Mouse (Mus musculus): ENCODE measurements around the gene Mrpl53. TPM values are rescaled to one million over a fixed set of nuclear protein-coding genes. Genes with fewer than 3 reads are reported as not detected.
A peak's percentile ranks its signal among the peaks of the same experiment; 100 is the strongest.

The Mrpl53 gene
- polyA plus RNA-seq, 1 experiment from 2014 or later: 90.2 TPM

DNA sequence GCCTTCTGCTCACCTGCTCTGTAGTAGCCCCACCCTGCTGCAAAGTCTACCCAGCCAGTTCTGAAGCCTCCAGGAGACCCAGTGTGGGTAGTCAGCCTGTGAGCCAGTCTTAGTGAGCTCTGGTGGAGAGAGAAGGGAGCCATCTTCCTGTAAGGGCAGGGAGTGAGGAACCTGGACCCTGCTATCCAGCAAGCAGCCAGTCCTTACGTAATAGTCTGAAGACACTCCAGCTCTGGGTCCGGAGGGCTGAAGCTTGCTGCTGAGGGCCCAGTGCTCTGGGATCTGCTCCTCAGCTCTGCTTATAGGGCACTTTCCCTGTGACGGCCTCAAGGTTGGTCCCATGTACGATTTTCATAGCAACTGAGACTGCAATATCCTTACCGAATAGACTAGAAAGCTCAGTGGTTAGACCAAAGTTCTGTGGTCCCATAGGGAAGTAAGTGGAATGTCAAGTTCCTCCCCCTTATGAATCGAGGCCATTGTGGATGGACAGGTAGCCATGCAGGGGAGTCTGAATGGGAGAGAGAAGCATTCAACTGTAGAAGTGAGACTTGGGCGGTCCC lies 26.2 kb downstream of the Mrpl53 start, which contains the start of gene Rtkn:
Rtkn (plus strand) TSS at position 513 of the 563 bp plus-strand sequence.
- Histone ChIP-seq H3K9ac (replicated peaks) (peak within 1 kb of the TSS; percentile 75), H3K4me1 (ENCODE audit: insufficient read depth) (peaks cover 44% of the 10 kb centered on the region), H3K27me3 (ENCODE audit: insufficient read depth, low read length) (no peaks in the 10 kb centered on the region), H3K27ac (ENCODE audit: low read depth) (peak within 1 kb of the TSS; percentile 86; the same call in 1 of the 2 replicates), H3K4me3 (ENCODE audit: low read depth, low read length) (peak within 1 kb of the TSS; percentile 56), H3K4me2 (ENCODE audit: low read depth, low read length) (peak within 1 kb of the TSS; percentile 87), H3K9me3 (ENCODE audit: low read length) (no peaks in the 10 kb centered on the region), H3K36me3 (replicated peaks; ENCODE audit: insufficient read depth, low read length) (no peaks in the 10 kb centered on the region)
- DNase-seq: peak; percentile 14
- no peak for TF ChIP-seq EP300 (IDR thresholded peaks at IDR 0.05; ENCODE audit: low read depth)
- no peak for TF ChIP-seq CTCF (IDR thresholded peaks at IDR 0.05; ENCODE audit: low read depth)
- no peak for ATAC-seq
- WGBS (ENCODE audit: insufficient replicate concordance): 57% methylated on average over 7 of the region's 7 CpGs

DNA sequence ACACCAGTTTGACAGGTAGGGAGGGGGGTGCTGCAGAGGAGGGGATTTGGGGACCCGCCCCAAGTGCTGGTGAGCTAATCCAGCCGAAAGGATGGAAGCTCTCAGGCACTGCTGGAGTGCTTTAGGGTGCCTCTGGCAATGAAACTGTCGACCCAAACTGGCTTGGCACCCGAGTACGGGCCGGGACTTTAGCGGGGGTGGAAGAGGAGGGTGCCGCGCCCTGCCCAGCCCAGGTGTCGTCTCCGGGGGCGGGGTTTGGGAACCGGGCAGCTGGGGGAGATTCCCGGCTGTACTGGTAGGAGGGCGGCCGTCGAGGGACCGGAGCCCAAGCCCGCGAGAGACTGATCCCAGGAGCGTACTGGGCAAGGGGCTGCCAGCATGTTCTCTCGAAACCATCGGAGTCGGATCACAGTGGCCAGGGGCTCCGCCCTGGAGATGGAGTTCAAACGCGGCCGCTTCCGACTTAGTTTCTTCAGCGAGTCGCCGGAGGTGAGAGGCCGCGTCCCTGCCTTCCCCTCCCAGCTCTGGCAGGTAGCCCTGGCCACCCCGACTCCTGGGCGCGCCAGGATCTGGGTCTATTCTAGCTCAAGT lies 26.8 kb downstream of the Mrpl53 start:
- peak overlapping the region; percentile 87 for H3K4me2 ChIP-seq (ENCODE audit: low read depth, low read length)
- peak overlapping the region; percentile 86; the same call in 1 of the 2 replicates for H3K27ac ChIP-seq (ENCODE audit: low read depth)
- WGBS (ENCODE audit: insufficient replicate concordance): 19% methylated on average over 34 of the region's 37 CpGs
- TF ChIP-seq CTCF (IDR thresholded peaks at IDR 0.05; ENCODE audit: low read depth) (no peak), EP300 (IDR thresholded peaks at IDR 0.05; ENCODE audit: low read depth) (no peak)
- peak overlapping the region; percentile 56 for H3K4me3 ChIP-seq (ENCODE audit: low read depth, low read length)
- H3K9me3 ChIP-seq (ENCODE audit: low read length): no peaks in the 10 kb centered on the region
- H3K36me3 ChIP-seq (replicated peaks; ENCODE audit: insufficient read depth, low read length): no peaks in the 10 kb centered on the region
- H3K9ac ChIP-seq (replicated peaks): peak overlapping the region; percentile 75
- no peaks in the 10 kb centered on the region for H3K27me3 ChIP-seq (ENCODE audit: insufficient read depth, low read length)
- DNase-seq (peak; percentile 52), ATAC-seq (no peak)
- H3K4me1 ChIP-seq (ENCODE audit: insufficient read depth): peaks cover 42% of the 10 kb centered on the region

- H3K36me3 ChIP-seq (replicated peaks; ENCODE audit: insufficient read depth, low read length): no peaks in the 10 kb centered on the region
- H3K4me1 ChIP-seq (ENCODE audit: insufficient read depth): peaks cover 40% of the 10 kb centered on the region
- peak overlapping the region; percentile 56 for H3K4me3 ChIP-seq (ENCODE audit: low read depth, low read length)
- ATAC-seq (no peak), DNase-seq (no peak)
- peak overlapping the region; percentile 86 for H3K27ac ChIP-seq (ENCODE audit: low read depth)
- no peak for TF ChIP-seq CTCF (IDR thresholded peaks at IDR 0.05; ENCODE audit: low read depth)
- TF ChIP-seq EP300 (IDR thresholded peaks at IDR 0.05; ENCODE audit: low read depth): no peak
- WGBS (ENCODE audit: insufficient replicate concordance): 29% methylated on average over 5 of the region's 5 CpGs
- no peaks in the 10 kb centered on the region for H3K9me3 ChIP-seq (ENCODE audit: low read length)
- peak overlapping the region; percentile 75 for H3K9ac ChIP-seq (replicated peaks)
- peak overlapping the region; percentile 87 for H3K4me2 ChIP-seq (ENCODE audit: low read depth, low read length)
- H3K27me3 ChIP-seq (ENCODE audit: insufficient read depth, low read length): no peaks in the 10 kb centered on the region
Observed at GRCm38 (mm10) chr6:83136291-83136880, 27.5 kb downstream of the Mrpl53 start.

DNA sequence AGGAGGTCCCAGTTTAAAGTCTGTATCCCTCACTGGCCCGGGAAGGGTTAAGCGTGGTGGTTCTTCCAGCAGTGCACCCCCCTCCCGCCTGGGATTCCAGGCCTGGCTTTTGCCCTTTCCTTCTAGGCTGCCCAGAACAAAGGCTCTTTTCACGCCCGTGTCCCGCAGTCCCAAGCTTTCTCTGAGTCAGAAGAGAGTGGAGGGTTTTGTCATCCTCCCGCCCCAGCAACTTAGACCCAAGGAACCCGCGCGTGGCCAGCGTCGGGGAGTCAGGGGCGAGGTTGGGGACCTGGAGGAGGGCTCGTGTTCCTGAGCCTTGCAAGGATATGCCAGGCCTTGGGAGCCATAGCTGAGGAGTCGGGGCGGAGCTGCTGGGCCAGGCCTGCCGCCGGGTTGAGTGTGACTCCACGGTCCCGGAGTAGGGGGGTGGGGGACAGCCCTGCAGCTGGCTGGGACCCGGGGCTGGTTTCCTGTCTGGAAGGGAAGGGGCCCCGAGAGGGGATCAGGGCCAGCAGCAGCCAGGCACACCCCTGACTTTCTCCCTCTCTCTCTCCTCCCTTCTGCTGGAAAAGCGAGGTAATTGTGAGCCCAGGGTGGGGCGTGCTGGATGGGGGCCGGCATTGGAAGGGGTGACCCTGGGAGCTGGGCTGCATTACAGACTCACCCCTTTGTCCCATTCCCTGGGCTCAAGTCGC lies 28.2 kb downstream of the Mrpl53 start:
- peak overlapping the region; percentile 75 for H3K9ac ChIP-seq (replicated peaks)
- H3K4me3 ChIP-seq (ENCODE audit: low read depth, low read length): peak overlapping the region; percentile 56
- no peaks in the 10 kb centered on the region for H3K36me3 ChIP-seq (replicated peaks; ENCODE audit: insufficient read depth, low read length)
- H3K4me2 ChIP-seq (ENCODE audit: low read depth, low read length): peak overlapping the region; percentile 87
- 2% methylated on average over 23 of the region's 26 CpGs for WGBS (ENCODE audit: insufficient replicate concordance)
- peak overlapping the region; percentile 86 for H3K27ac ChIP-seq (ENCODE audit: low read depth)
- H3K27me3 ChIP-seq (ENCODE audit: insufficient read depth, low read length): no peaks in the 10 kb centered on the region
- ATAC-seq (peak; percentile 43), DNase-seq (peak; percentile 55)
- H3K4me1 ChIP-seq (ENCODE audit: insufficient read depth): peaks cover 40% of the 10 kb centered on the region
- TF ChIP-seq EP300 (IDR thresholded peaks at IDR 0.05; ENCODE audit: low read depth): no peak
- no peak for TF ChIP-seq CTCF (IDR thresholded peaks at IDR 0.05; ENCODE audit: low read depth)
- H3K9me3 ChIP-seq (ENCODE audit: low read length): no peaks in the 10 kb centered on the region

- Histone ChIP-seq H3K27ac (ENCODE audit: low read depth) (peak overlapping the region; percentile 86), H3K9me3 (ENCODE audit: low read length) (no peaks in the 10 kb centered on the region), H3K4me3 (ENCODE audit: low read depth, low read length) (peak overlapping the region; percentile 56), H3K4me1 (ENCODE audit: insufficient read depth) (peaks cover 43% of the 10 kb centered on the region), H3K9ac (replicated peaks) (peak overlapping the region; percentile 75), H3K4me2 (ENCODE audit: low read depth, low read length) (peak overlapping the region; percentile 87), H3K27me3 (ENCODE audit: insufficient read depth, low read length) (0 out of 2 replicates have a peak, but pooled peaks cover 5% of the 10 kb centered on the region), H3K36me3 (replicated peaks; ENCODE audit: insufficient read depth, low read length) (no peaks in the 10 kb centered on the region)
- no peak for TF ChIP-seq CTCF (IDR thresholded peaks at IDR 0.05; ENCODE audit: low read depth)
- no peak for TF ChIP-seq EP300 (IDR thresholded peaks at IDR 0.05; ENCODE audit: low read depth)
- DNase-seq (peak; percentile 83), ATAC-seq (peak; percentile 75)
- under 1% methylated on average over 12 of the region's 12 CpGs for WGBS (ENCODE audit: insufficient replicate concordance)
Observed at GRCm38 (mm10) chr6:83137576-83137950, 28.7 kb downstream of the Mrpl53 start.

DNA sequence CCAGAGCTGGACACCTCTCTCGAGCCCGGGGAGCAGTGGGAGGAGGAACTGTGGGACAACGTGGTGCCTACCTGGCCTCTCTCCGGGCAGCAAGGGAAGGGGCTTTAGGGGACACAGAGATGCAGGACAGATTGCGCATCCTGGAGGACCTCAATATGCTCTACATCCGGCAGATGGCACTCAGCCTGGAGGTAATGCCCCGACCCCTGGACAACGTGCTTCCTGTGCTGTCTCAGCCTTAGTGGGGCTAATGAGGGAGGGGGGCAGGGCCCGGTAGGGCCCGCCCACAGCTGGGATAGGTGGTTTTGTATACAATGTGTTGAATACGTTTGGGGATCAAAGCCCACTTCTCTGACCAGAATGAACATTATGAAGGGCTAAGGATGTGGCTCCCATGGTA lies 29.2 kb downstream of the Mrpl53 start:
- no peaks in the 10 kb centered on the region for H3K9me3 ChIP-seq (ENCODE audit: low read length)
- no peaks in the 10 kb centered on the region for H3K36me3 ChIP-seq (replicated peaks; ENCODE audit: insufficient read depth, low read length)
- DNase-seq (no peak), ATAC-seq (peak; percentile 43; the same call in 1 of the 2 replicates)
- peaks cover 43% of the 10 kb centered on the region for H3K4me1 ChIP-seq (ENCODE audit: insufficient read depth)
- H3K9ac ChIP-seq (replicated peaks): peak overlapping the region; percentile 75
- H3K27ac ChIP-seq (ENCODE audit: low read depth): peak overlapping the region; percentile 86
- 4% methylated on average over 11 of the region's 11 CpGs for WGBS (ENCODE audit: insufficient replicate concordance)
- peak overlapping the region; percentile 56 for H3K4me3 ChIP-seq (ENCODE audit: low read depth, low read length)
- peak overlapping the region; percentile 87 for H3K4me2 ChIP-seq (ENCODE audit: low read depth, low read length)
- TF ChIP-seq EP300 (IDR thresholded peaks at IDR 0.05; ENCODE audit: low read depth): no peak
- peak; percentile 22; the same call in 1 of the 2 replicates for TF ChIP-seq CTCF (IDR thresholded peaks at IDR 0.05; ENCODE audit: low read depth)
- H3K27me3 ChIP-seq (ENCODE audit: insufficient read depth, low read length): 0 out of 2 replicates have a peak, but pooled peaks cover 5% of the 10 kb centered on the region

All from liver, postnatal 0 days (tissue).